Mouse (Mus musculus): Measurements from ENCODE around the gene Commd8.

GRCm38 (mm10) chr5:72208515-72208914 lies 40.5 kb upstream of the Commd8 start:
- TF ChIP-seq POLR2A (IDR thresholded peaks at IDR 0.05; ENCODE audit: extremely low read depth, insufficient read depth, low read length) (no peak), CTCF (IDR thresholded peaks at IDR 0.05; ENCODE audit: low read depth, low read length) (no peak)

All from liver, adult 2 months (tissue).